Mouse (Mus musculus) G1E (cell line): ENCODE data around the gene 2810408A11Rik. TPM values are rescaled to one million over a fixed set of nuclear protein-coding genes. Genes with fewer than 3 reads are reported as not detected.

Experiments used
- ATAC-seq: 2 replicates; pipeline ENCODE4 v1.8.0; 2016; ENCODE audit warnings: mild to moderate bottlenecking; ENCODE audit not compliant: insufficient number of reproducible peaks, poor library complexity, low FRiP score, severe bottlenecking; ENCODE audit errors: extremely low read depth
- DNase-seq: peaks from one replicate; pipeline ENCODE4 v3.0.0; 2012; ENCODE audit warnings: low spot score
- H3K27me3 ChIP-seq: 2 replicates; pipeline ENCODE4 v1.6.1; 2012; ENCODE audit warnings: mild to moderate bottlenecking, low read length, inconsistent platforms; ENCODE audit not compliant: insufficient read depth
- H3K36me3 ChIP-seq: replicated peaks from 2 replicates; pipeline ENCODE3; 2012; ENCODE audit warnings: mild to moderate bottlenecking, inconsistent platforms
- H3K4me1 ChIP-seq: 2 replicates; pipeline ENCODE4 v1.6.1; 2012; ENCODE audit warnings: low read depth, low read length, inconsistent platforms, mixed read lengths; ENCODE audit not compliant: insufficient read depth
- H3K4me3 ChIP-seq: 2 replicates; pipeline ENCODE4 v1.5.1; 2012; ENCODE audit warnings: low read depth, mild to moderate bottlenecking, inconsistent platforms, low read length, moderate library complexity, mixed read lengths
- H3K9me3 ChIP-seq: replicated peaks from 2 replicates; pipeline ENCODE4 v1.6.1; 2012; ENCODE audit warnings: inconsistent platforms
- CTCF ChIP-seq: IDR thresholded peaks from 2 replicates; pipeline ENCODE4 v1.5.1; 2012; ENCODE audit warnings: low read depth, low read length, inconsistent platforms, mixed read lengths
- GATA1 ChIP-seq: IDR thresholded peaks from 2 replicates; pipeline ENCODE4 v1.6.1; 2012; ENCODE audit warnings: borderline replicate concordance, low read length, inconsistent platforms, mixed read lengths
- GATA2 ChIP-seq: IDR thresholded peaks from 2 replicates; pipeline ENCODE4 v1.6.1; 2012; ENCODE audit warnings: low read depth, low read length, inconsistent platforms, borderline replicate concordance
- POLR2AphosphoS5 ChIP-seq: IDR thresholded peaks from 2 replicates; pipeline ENCODE4 v1.6.1; 2012; ENCODE audit warnings: low read depth, low read length, inconsistent platforms; ENCODE audit not compliant: insufficient replicate concordance
- TAL1 ChIP-seq: conservative IDR thresholded peaks from 2 replicates; pipeline ENCODE4 v1.6.1; 2012; ENCODE audit warnings: low read depth, low read length, inconsistent platforms, mixed read lengths
- polyA plus RNA-seq: library from polyadenylated mRNA; stranded (reverse); fragments of >175 nt; gene quantifications from 2 replicates; pipeline ENCODE4 v1.2.3, GENCODE M21; 2012
- total RNA-seq, 2 experiments: library from RNA; stranded (forward) in 1 of 2; stranded (reverse) in 1 of 2; fragments of 200-1000 nt in 1 of 2; fragments of >200 nt in 1 of 2; fragmentation: Nextera tagmentation in 1 of 2; gene quantifications; 2 replicates each; pipeline ENCODE4 v1.2.3; 2014 to 2017

The 2810408A11Rik gene
- total and polyA plus RNA-seq, 3 experiments = 1.2 to 6.6 (median 4.4) TPM

DNA sequence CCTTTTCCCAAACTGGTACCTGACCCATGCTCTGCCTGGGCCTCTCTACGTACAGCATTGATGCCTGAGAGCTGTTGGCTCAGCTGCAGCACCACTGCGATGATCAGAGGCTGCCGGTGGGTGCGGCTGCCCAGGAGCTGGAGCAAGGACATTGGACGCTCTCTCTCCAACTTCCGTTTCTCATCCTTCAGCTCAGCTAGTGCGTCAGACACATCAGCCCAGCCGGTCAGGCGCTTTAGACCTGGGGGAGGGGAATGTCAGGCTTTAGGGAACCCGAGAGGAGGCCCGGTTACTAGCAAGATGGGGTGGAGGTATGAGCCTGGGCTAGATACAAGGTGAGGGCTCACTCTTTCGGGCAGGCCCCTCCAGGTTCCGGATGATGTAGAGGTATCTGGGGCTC lies 44.4 kb upstream of the 2810408A11Rik start:
- no peak overlapping the region for H3K4me3 ChIP-seq
- TF ChIP-seq GATA2 (no peak), CTCF (no peak), GATA1 (no peak), TAL1 (no peak), POLR2AphosphoS5 (no peak)
- ATAC-seq = no peak
- DNase-seq = no peak
- H3K27me3 ChIP-seq = peaks cover 57% of the 10 kb centered on the region
- no peaks in the 10 kb centered on the region for H3K9me3 ChIP-seq
- peaks cover 41% of the 10 kb centered on the region for H3K4me1 ChIP-seq
- H3K36me3 ChIP-seq = no peaks in the 10 kb centered on the region

DNA sequence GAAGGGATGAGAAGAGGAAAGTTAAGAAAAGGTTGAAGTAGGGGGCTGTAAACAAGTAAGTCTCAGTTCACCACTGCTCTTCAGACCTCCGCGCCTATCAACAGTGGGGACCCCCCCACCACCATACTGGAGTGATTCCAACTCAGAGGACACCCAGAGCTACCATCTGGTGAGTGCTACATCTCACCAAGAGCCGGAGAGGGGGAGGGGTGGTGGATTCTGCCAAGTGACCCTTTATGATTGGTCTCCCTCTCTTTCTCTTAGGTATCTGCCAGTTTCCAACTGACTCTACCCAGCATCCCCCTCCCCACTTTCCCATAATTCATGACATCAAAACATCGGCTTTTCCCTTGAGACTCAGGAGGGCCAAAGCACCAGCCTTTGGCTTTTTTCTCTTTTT lies 40.2 kb upstream of the 2810408A11Rik start:
- H3K4me3 ChIP-seq = no peak overlapping the region
- H3K27me3 ChIP-seq = peaks cover 91% of the 10 kb centered on the region
- TF ChIP-seq TAL1 (no peak), POLR2AphosphoS5 (no peak), CTCF (no peak), GATA2 (no peak), GATA1 (no peak)
- DNase-seq (no peak), ATAC-seq (no peak)
- H3K9me3 ChIP-seq = peaks cover 2% of the 10 kb centered on the region
- peaks cover 8% of the 10 kb centered on the region for H3K4me1 ChIP-seq
- H3K36me3 ChIP-seq = no peaks in the 10 kb centered on the region

GRCm38 (mm10) chr11:69939731-69940130 lies 38.9 kb upstream of the 2810408A11Rik start:
- peaks cover 8% of the 10 kb centered on the region for H3K4me1 ChIP-seq

DNA sequence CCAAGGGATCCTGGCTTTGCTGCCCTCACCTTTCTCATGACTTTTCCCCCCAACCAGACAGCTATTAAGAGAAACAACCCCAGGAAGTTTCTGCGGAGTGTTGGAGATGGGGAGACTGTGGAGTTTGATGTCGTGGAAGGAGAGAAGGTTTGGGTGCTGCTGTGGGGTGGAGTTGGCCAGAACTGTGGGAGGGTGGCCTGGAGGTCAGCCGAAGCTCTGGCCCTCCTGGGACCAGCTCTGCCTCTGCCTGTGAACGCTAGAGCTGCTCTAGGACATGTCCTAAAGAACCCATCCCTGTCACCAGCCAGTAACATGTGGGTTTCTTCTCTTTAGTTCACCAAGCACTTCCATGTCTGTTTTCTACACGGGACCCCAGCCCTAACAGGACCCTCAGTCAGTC lies 38.4 kb upstream of the 2810408A11Rik start:
- DNase-seq = no peak
- TF ChIP-seq POLR2AphosphoS5 = no peak
- no peak for TF ChIP-seq GATA1
- no peak for TF ChIP-seq TAL1
- no peak for TF ChIP-seq GATA2
- no peak for TF ChIP-seq CTCF
- peaks cover 12% of the 10 kb centered on the region for H3K9me3 ChIP-seq
- peaks cover 13% of the 10 kb centered on the region for H3K4me1 ChIP-seq
- no peaks in the 10 kb centered on the region for H3K36me3 ChIP-seq
- H3K4me3 ChIP-seq = no peak overlapping the region
- peaks cover 89% of the 10 kb centered on the region for H3K27me3 ChIP-seq
- ATAC-seq = no peak

More at GRCm38 (mm10) chr11:69939731-69940130, 38.9 kb upstream of the 2810408A11Rik start:
- ATAC-seq (no peak), DNase-seq (no peak)
- TF ChIP-seq POLR2AphosphoS5 (no peak), GATA1 (no peak), GATA2 (no peak), CTCF (no peak), TAL1 (no peak)
- H3K36me3 ChIP-seq = no peaks in the 10 kb centered on the region
- no peak overlapping the region for H3K4me3 ChIP-seq
- peaks cover 89% of the 10 kb centered on the region for H3K27me3 ChIP-seq
- H3K9me3 ChIP-seq = peaks cover 12% of the 10 kb centered on the region

GRCm38 (mm10) chr11:69938401-69938979 lies 37.7 kb upstream of the 2810408A11Rik start:
- DNase-seq (no peak), ATAC-seq (no peak)
- Histone ChIP-seq H3K36me3 (no peaks in the 10 kb centered on the region), H3K27me3 (peaks cover 85% of the 10 kb centered on the region), H3K4me3 (no peak overlapping the region), H3K4me1 (peaks cover 18% of the 10 kb centered on the region), H3K9me3 (peaks cover 12% of the 10 kb centered on the region)
- TF ChIP-seq POLR2AphosphoS5 (no peak), CTCF (no peak), TAL1 (no peak), GATA1 (no peak), GATA2 (no peak)

DNA sequence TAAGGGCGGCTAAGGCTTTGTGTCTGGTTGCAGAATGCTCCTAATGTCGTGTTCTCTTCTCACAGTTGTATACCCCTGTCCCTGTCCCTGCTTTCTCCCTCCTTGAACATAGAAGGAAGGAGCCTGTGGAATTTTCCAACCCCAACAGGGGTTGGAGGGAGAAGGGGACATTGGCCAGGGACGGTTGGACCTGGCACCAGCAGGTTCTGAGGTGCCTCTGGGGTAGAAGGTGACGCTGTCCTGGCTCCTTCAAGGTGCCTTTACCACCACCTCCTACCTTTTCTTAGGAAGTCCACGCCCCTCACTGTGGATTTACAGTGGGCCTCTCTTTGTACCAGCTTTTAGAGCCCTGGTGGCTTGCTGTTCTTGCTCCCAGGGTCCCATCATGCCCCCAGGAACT lies 37.0 kb upstream of the 2810408A11Rik start:
- DNase-seq = no peak
- ATAC-seq = no peak
- no peak overlapping the region for H3K4me3 ChIP-seq
- peaks cover 78% of the 10 kb centered on the region for H3K27me3 ChIP-seq
- peaks cover 12% of the 10 kb centered on the region for H3K9me3 ChIP-seq
- no peaks in the 10 kb centered on the region for H3K36me3 ChIP-seq
- TF ChIP-seq CTCF (no peak), GATA1 (no peak), TAL1 (no peak), GATA2 (no peak), POLR2AphosphoS5 (no peak)
- peaks cover 18% of the 10 kb centered on the region for H3K4me1 ChIP-seq

DNA sequence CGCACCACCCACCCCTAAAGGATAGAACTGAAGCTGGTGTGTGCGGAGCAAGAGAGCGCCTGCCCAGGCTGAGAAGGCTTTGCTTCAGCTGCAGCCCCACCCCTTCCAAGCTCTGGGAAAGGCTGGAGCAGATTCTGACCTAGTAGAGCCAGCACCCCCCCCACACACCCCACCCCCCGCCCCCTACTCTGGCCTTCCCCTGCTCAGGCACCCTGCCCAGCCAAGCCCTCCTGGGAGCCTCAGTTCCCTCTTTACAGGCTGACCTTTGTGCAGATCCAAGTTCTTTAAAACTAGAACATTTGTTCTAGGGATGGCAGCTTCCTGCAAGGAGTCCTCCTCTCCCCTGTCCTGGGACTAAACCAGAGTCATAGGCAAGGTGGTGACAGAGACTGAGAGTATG lies 36.6 kb upstream of the 2810408A11Rik start:
- peaks cover 12% of the 10 kb centered on the region for H3K9me3 ChIP-seq
- H3K4me3 ChIP-seq = no peak overlapping the region
- H3K36me3 ChIP-seq = no peaks in the 10 kb centered on the region
- DNase-seq (no peak), ATAC-seq (no peak)
- TF ChIP-seq GATA1 = no peak
- TF ChIP-seq TAL1 = no peak
- TF ChIP-seq CTCF = no peak
- TF ChIP-seq GATA2 = no peak
- no peak for TF ChIP-seq POLR2AphosphoS5
- H3K27me3 ChIP-seq = peaks cover 74% of the 10 kb centered on the region
- peaks cover 21% of the 10 kb centered on the region for H3K4me1 ChIP-seq
